Mouse (Mus musculus) large intestine, adult 2 months (tissue): ENCODE results near the gene Ank2. TPM values are rescaled to one million over a fixed set of nuclear protein-coding genes. Genes with fewer than 3 reads are reported as not detected.

ENCODE experiments used
- DNase-seq: peaks from one replicate; pipeline ENCODE4 v3.0.0-alpha.2; 2012; ENCODE audit warnings: low read depth, low spot score
- WGBS: fragments of 180-500 bp; shearing (Covaris S2); methylation state at CpG from one replicate; pipeline ENCODE4 v1.1.7; 2018; 5-methylcytosine and 5-hydroxymethylcytosine counted together
- polyA plus RNA-seq: library from polyadenylated mRNA; depleted of rRNA; stranded (reverse); fragments of >200 nt; gene quantifications from 2 replicates; pipeline ENCODE4 v1.2.3, GENCODE M21; 2012; rRNA removed

The Ank2 gene
- 2.9 and 3.9 TPM in 2 replicates for polyA plus RNA-seq

DNA sequence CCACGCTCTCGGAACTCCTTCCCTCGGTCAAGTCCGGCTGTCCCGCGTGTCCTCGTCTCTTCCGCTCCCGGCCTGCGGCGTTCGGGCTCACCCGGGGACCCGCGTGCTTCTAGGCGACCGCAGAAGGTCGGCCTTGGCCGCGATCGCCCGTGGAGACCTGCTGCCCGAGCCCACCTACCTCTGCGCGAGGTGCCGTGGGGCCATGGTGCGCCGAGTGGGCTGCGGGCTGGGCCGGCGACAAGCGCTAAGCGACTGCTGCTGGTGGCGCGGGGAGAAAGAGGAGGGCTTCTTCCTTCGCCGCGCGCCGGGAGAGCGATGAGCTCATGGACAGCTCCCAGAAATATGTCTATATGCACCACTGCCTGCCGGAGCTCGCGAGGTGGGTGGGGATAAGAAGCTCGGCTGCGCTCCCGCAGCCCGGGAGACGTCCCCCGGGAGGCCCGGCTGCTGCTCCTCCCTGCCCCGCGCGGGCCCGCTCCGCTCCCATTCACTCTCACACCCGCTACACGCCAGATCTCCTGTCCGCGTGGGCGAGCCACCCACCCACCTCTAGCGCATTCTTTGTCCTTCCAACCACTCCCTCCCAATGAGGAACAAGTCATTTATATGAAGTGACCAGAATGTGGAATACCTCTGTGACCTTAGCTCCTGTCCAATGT lies at the start of gene Ank2:
Ank2 (minus strand) TSS at position 609 of the 659 bp plus-strand sequence.
- DNase-seq: no peak
- 2% methylated on average over 62 of the region's 62 CpGs for WGBS

DNA sequence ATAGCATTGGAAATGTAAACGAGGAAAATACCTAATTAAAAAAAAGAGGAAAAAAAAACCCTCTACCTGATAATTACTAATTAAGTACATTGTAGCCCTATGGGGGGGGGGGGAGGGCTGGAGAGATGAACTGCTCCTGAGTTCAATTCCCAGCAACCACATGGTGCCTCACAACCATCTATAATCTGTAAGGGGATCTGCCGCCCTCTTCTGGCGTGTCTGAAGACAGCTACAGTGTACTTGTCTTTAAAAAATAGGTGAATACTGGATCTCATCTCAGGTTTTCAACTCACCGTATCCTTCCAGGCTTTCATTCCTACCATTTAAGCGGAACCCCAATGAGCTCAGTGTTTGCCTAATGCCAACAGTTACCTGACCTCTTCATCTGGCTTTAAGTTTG lies 48.7 kb upstream of the Ank2 start:
- DNase-seq: no peak
- 58% methylated on average over 5 of the region's 5 CpGs for WGBS

DNA sequence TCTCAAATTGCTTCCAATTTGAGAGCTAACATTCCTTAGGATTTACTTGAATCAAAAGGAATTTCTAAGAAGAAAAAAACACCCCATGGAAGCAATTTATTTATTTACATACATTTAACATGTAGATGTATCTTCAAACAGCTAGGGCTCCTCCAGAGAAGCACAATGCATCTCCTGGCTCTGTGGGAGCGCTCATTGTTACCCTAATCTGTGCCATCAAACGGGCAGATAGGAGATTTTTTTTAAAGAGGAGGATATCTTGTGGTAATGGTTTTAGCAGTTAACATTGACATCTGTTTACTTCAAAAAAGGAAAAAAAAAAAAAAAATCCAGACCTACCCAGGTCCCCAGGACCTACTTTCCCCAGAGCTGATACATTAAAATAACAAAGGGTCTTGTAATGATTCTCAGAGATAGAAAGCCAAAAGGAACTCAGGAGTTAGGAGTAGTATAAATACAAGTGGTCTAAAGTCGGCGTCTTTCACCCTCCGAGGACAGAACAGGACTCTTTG lies 45.5 kb upstream of the Ank2 start:
- no peak for DNase-seq
- WGBS: 60% methylated on average over 5 of the region's 5 CpGs

DNA sequence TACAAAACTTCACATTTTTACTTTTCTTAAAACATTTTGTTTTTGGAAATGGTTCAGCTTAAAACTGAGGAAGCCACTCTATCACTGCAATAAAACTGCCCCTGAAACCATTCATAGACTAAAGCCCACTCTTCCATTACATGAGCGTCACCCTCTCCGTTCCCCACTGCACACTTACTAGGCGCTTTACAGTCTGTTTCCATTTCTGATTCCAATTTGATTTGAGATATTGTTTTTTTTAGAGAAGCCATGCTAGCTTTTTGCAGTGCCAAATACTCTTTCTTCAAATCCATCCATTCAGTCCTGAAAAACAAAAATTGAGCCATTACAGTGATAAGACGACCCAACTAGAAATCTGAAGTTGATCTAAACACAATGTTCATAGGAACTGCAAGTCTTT lies 44.8 kb upstream of the Ank2 start:
- 93% methylated on average over 4 of the region's 4 CpGs for WGBS
- no peak for DNase-seq

DNA sequence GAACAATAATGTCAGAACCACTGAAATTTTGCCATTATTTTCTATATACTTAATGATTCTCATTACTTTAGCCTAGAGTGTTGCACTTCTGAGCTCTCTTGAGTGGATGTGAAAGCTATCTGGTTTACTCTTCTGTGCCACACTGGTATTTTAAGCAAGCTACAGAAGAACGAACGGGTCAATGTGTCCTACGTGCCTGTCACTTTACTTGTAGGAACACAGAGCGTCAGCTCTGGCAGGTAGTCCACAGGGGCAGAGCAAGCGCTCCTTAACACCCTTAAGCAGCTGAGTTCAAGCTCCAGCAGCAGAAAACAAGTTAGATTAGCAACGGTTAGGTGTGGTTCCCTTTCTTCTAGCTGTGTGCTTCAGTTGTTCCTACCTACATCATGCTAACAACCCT lies 40.0 kb upstream of the Ank2 start:
- 76% methylated on average over 6 of the region's 6 CpGs for WGBS
- no peak for DNase-seq

DNA sequence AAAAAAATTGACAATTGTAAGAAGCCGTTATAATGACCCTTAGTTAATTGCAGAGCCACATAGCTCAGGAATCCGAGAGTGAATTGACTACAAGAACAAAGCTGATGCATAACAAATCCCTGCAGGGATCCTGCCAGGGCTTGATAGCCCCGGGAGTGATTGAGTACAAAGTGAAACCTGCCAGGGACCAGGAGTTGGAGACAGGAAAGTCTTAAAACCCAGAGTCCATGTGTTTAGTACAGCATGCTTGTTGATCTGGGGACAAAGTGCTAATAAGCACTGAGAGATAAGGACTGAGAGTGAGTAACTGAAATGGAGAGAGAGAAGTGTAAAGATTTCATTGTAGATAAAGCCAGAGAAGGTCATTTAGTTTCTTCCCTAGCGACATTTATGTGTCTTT lies 31.1 kb upstream of the Ank2 start:
- WGBS: 17% methylated on average over 4 of the region's 4 CpGs
- no peak for DNase-seq

DNA sequence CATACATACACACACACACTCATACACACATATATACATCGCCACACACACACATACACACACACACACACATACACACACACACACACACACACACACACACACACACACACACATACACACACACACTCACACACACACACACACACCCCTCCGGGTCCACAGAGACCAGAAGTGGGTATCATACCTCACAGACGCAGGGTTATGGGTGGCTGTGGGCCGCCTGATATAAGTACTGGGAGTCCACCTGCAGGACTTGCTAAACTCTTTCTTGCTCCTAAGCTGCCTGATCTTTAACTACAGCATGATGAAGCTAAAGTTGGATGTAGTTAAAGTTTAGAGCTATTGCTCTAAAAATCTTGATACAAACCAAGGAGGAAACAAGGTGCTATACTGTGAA lies 30.7 kb upstream of the Ank2 start:
- DNase-seq: no peak
- 89% methylated on average over 4 of the region's 4 CpGs for WGBS

DNA sequence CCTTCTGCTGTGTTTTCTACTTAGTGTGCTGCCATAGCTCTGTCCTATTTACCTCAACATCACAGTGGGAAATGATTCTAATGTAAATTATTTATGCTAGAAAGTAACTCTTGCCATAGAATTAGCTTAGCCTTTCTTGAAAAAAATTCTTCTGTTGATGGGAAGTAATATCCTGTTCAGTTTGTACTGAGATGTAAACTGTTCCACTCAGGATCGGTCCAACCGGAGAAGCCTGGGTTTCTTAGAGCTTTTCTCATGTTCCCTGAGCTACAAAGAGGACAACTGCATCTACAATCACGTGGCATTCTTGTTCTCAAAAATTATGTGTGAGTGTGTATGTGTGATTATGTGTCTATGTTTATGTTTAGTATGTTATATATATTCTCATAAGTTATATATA lies 30.1 kb upstream of the Ank2 start:
- WGBS: 70% methylated on average over 3 of the region's 3 CpGs
- DNase-seq: no peak

DNA sequence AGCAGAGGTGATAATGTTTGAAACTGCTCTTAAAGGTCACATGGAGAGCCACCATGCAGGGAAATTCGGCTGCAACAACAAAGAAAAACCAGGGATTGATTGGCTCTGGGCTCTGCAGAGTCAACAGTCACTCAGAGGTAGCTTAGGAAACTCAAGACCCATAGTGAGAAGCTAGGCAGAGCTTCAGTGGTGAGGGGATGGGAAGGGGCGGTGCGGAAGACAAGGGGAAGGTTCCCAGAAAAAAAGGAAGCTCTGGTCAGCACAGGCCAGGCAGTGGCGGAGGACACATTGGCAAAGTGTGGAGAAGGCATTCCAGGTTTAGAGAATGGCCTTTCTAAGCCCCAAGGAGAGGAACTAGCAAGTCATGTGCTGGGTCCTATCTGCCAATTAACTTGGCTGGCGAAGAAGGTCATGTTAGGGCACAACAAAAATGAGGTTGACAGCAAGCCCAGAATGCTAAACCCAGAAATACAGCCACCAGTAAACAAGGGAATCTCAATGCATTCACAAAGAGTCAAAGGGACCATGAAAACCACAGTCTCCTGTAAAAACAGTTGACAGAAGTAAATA lies 28.4 kb upstream of the Ank2 start:
- DNase-seq: no peak
- WGBS: 64% methylated on average over 5 of the region's 5 CpGs

DNA sequence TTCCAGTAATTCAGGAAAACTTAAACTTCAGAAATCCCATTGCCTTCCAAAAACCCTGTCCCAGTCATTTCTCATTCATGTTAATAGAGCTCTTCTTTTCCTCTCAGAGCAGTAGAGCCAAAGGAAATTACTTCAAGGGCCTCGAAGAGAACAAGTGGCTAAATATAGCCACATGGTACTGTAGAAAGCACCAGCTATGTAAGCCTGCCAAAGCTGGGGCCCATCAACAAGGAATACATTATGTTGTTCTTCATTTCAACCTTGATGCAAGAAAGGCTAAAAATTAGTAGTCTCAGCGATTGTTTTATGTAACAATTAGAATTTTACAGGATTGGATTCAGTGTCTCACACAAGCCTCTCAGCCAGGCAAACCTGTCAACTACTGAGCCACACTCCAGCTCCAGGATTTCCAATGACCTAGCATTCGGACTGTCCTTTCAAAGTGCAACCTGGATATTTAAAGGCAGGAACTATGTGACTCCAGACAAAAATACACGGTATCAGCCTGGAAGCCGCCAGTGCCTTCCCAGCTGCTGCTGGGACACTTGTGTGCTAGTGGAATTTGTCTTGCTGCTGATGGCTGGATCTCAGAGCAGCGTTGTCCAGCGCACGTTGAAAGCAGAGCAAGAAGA lies 26.2 kb upstream of the Ank2 start:
- WGBS: 61% methylated on average over 8 of the region's 8 CpGs
- no peak for DNase-seq

DNA sequence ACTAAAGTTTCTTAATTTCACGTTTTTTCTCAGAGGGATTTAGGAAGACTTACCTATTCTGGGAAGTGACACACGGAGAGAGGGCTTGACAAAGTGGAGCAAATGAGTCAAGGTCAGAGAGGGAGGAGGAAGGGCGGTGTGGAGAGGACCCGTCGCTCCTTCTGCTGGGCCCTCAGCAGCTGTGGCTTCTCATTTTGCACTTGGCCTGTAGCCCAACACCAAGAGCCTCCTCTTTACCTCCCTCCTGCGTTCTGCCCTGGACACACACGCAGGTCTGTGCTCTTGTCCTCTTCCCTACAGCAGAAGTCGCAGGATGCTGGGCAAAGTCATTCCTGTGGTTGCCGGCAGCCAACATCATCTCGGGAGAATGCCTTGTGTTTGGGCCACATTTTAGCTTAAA lies 22.0 kb upstream of the Ank2 start:
- WGBS: 58% methylated on average over 10 of the region's 10 CpGs
- no peak for DNase-seq

DNA sequence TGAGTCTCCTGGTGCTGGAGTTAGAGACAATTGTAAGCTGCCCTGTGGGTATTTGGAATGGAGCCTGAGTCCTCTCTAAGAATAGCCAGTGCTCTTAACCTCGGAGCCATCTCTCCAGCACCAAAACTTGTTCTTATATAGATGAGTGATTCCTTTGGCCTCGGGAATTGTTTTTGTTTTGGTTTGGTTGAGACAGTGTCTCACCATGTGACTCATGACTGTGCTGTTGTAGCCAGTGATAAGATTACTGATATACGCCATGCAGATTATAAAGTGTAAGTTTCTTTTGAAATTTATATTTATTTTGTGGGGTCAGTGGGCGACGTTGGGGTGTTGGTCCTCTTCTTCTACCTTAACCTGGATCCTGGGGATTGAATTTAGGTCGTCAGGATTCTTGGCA lies 21.1 kb upstream of the Ank2 start:
- no peak for DNase-seq
- 68% methylated on average over 6 of the region's 6 CpGs for WGBS

DNA sequence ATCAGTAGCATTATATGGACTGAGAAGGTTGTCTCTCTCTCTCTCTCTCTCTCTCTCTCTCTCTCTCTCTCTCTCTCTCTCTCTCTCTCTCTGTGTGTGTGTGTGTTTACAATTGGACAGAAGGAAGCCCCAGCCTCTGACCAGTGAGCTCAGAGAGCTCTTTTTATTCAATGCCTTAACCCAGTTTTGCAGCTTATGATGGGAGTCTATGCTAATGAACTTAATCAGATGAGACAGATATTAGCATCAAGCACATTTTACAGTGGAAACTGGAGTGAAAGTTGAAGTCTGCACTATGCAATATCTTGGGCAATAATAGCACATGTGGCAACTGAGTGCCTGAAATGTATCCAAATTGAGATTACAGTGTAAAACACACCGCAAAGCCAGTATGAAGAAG lies 16.1 kb upstream of the Ank2 start:
- 95% methylated on average over 1 of the region's 1 CpGs for WGBS
- DNase-seq: no peak

DNA sequence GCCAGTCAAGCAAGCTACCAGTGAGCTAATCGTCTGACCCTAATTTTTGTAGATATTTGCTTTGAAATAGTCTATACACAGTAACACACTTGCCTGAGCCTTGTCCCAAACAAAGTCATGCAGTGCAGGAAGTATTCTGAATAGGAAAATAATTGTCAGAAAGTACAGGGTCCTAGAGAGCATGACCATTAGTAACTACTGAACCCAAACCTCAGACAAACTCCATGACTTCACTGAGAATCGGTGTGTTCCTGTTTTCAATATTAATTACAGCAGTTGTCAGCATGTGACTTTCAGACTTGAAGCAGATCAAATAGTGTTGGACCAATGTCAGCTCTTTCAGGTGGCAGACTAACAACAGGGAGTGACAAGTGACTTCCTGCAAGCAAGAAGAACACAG lies 14.5 kb upstream of the Ank2 start:
- 77% methylated on average over 2 of the region's 2 CpGs for WGBS
- DNase-seq: no peak

DNA sequence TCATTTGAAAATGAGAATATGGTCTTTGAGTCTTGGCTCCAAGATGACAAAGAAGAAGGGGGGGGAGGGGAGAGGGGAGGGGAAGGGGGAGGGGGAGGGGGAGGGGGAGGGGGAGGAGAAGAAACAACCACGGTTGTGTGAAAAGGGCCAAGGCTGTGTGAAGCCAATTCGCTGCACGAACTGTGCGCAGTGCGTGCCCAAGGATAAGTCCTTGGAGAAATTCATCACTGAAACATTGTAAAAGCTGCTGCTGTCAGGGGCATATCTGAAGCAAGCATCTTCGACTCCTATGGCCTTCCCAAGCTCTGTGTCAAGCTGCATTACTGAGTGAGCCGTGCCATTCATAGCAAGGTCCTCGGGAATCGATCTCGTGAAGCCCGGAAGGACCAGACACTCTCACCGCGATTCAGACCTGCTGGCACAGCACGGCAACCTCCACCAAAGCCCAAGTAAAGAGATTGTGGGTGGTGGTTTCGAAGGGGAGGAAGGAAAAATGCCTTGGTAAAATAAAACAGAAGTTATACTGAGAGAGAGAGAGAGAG lies 13.7 kb upstream of the Ank2 start:
- DNase-seq: no peak
- WGBS: 74% methylated on average over 15 of the region's 15 CpGs

DNA sequence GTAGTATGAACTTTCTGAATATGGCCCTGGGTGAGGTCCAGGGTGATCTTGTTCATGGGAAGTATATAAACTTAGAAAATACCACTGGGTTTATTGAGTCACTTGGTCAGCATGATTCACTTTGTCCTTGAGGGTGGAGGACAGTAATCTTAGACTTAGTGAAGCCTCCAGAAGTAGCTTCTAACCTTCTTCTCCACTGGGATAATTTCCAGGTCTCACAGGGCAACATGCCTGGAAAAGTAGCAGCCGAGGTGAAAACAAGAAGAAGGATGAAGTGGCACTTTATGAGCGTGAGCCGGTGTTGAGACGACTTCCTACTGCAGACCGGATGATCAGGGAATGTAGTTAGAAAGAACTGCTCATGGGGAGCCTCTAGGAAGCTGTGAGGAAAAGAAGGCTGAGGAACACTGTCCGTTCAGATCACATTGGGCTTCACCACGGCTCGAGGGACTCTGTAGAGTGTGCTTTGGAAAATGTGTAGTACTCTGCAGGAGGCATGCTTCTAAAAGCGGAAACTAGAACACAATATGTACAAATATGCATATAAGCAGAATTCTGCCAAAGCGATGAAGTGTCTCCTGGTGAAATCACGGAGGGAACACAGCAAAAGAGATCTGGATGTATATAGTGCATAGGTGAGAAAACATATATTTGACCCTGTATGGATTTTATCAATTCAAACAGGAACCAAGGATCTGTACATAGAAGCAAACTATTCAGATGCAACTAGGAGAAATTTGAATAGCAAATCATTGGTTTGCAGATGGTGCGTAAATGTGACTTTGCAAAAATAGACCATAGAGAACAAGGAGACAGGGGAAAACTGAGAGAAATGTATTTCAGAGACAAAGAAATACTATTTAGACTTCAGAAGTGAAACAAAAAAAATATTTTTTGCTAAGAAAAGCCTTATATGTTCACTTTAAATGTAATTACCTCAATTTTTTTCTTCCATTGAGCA lies 12.9 kb upstream of the Ank2 start:
- no peak for DNase-seq
- WGBS: 77% methylated on average over 12 of the region's 12 CpGs

DNA sequence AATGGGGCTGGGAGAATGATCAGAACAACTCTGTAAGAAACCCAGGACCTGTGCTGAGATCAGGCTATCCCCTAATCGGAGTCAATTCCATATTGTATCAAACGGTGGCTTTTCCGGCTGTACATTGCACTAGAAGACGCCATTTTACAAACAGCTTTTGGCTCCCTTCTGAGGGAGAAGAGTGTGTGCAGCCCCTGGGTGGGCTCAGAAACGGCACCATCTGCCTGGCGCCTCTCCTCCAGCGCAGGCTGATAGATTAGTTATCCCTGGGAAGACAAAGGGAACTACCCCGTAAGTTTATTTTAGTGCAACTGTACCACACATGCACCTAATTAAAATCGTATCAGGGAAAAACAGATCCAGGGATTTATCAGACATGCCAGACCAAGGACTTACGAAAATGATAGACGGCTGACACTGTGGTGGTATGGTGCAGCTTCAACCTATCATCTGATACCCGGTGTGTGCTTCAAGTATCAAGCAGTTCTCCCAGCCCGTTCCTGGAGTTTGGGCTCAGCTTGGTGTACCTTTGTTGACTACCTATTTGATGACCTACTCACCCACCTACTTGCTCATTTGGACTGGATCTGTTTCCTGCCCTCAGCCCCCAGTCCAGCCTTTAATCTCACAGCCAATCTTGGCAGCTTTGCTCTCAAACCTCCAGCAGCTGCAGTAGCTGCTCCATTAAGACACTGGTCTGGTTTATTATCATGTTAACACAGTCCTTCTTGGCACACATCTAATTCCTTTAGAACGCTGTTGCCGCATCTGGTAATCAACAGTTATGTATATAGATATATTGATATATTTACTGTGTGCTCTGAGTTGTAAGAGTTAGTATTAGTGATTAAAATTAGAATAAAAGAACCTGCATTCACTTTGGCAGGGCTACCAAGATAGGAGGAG lies 9.0 kb upstream of the Ank2 start:
- 83% methylated on average over 15 of the region's 15 CpGs for WGBS
- DNase-seq: no peak

DNA sequence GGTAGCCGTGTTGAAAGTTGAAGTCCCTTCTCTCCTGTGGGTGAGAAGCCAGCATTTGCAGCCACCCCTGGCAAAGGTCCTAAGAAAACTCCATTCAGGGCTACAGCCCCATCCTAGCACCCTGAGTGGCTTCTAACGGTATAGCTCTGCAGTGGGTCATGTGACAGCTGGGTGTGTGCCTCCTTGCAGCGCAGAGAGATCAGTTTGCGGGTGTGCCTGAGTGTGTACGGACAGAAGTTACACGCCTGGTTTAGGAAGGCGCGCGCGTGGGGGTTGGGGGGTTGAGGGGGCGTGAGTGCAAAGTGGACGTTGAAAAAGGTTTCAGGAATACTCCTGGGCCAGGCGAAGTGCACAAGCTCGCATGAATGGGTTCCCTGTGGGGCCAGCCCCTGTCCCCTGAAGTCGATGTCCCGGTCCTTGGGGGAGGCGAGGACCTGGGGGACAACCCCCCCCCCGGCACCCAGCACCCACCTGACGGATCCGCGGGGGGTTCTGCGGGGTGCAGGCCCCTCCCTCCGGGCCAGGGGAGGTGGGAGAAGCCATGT lies 881 bp downstream of the Ank2 start:
- WGBS: 5% methylated on average over 22 of the region's 23 CpGs
- no peak for DNase-seq

DNA sequence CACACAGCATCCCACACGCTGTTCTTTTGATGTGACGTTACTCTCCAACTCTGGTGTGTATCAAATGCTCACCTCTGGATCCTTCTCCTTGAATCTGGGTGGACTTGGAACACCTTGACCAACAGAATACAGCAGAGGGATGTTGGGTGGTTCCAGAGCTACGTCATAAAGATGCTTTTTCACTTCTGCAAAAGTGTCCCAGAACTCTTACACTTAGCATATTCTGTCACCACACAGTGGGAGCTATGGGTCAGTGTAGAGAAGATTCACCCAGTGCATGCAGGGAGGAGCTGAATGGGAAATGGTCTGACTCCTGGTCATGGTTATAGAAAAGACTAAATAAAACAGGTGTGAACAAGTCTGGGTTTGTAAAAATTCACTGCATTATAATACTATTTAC lies 6.5 kb downstream of the Ank2 start:
- 86% methylated on average over 3 of the region's 3 CpGs for WGBS
- DNase-seq: no peak
